Mouse (Mus musculus) liver, embryonic 14.5 days (tissue): ENCODE data around the gene Cc2d1a. TPM values are rescaled to one million over a fixed set of nuclear protein-coding genes. Genes with fewer than 3 reads are reported as not detected.
A peak's percentile ranks its signal among the peaks of the same experiment; 100 is the strongest.

ENCODE experiments used
- ATAC-seq: fragments of 200-750 bp; cut with Nextera tagmentation; 2 replicates; pipeline ENCODE4 v1.8.0; 2017; ENCODE audit warnings: moderate number of reproducible peaks, mild to moderate bottlenecking, moderate library complexity; ENCODE audit not compliant: insufficient read depth
- DNase-seq, 3 experiments: peaks; one replicate each; pipeline ENCODE4 v3.0.0-alpha.2; 2012 to 2013; ENCODE audit warnings: low read depth in 3 of 3, low spot score in 3 of 3
- H3K27ac ChIP-seq: fragments of 300-500 bp; sonication (generic); 2 replicates; pipeline ENCODE4 v1.5.1; 2014; ENCODE audit warnings: moderate library complexity, mild to moderate bottlenecking, control low read depth, inconsistent platforms
- H3K27me3 ChIP-seq: fragments of 300-500 bp; sonication (generic); 2 replicates; pipeline ENCODE4 v1.6.1; 2014; ENCODE audit warnings: mild to moderate bottlenecking, low read length, moderate library complexity; ENCODE audit not compliant: control insufficient read depth, insufficient read depth
- H3K36me3 ChIP-seq: fragments of 300-500 bp; sonication (generic); replicated peaks from 2 replicates; pipeline ENCODE4 v1.6.1; 2014; ENCODE audit warnings: low read depth; ENCODE audit not compliant: control insufficient read depth, insufficient read depth
- H3K4me1 ChIP-seq, 2 experiments: fragments of 200-500 bp in 1 of 2; fragments of 300-500 bp in 1 of 2; sonication (generic) in 1 of 2; replicated peaks; 2 replicates each; pipeline ENCODE4 v1.6.1; 2012 to 2014; ENCODE audit warnings: antibody characterized with exemption in 1 of 2, inconsistent platforms in 1 of 2, low read length in 1 of 2; ENCODE audit not compliant: control insufficient read depth in 2 of 2, insufficient read depth in 2 of 2
- H3K4me2 ChIP-seq: fragments of 300-500 bp; sonication (generic); 2 replicates; pipeline ENCODE4 v1.6.1; 2014; ENCODE audit warnings: low read depth, mild to moderate bottlenecking, control low read depth, moderate library complexity
- H3K4me3 ChIP-seq, 2 experiments: fragments of 200-500 bp in 1 of 2; fragments of 300-500 bp in 1 of 2; sonication (generic) in 1 of 2; 2 replicates each; pipeline ENCODE4 v1.5.1; 2012 to 2014; ENCODE audit warnings: low read depth in 2 of 2, low read length in 2 of 2, mild to moderate bottlenecking in 2 of 2, control low read depth in 1 of 2, inconsistent platforms in 1 of 2, moderate library complexity in 1 of 2; ENCODE audit not compliant: insufficient read depth in 1 of 2
- H3K9ac ChIP-seq: fragments of 300-500 bp; sonication (generic); replicated peaks from 2 replicates; pipeline ENCODE4 v1.6.1; 2014; ENCODE audit warnings: mild to moderate bottlenecking, control low read depth, moderate library complexity
- H3K9me3 ChIP-seq: fragments of 300-500 bp; sonication (generic); 2 replicates; pipeline ENCODE4 v1.6.1; 2016; ENCODE audit warnings: low read length, mixed read lengths; ENCODE audit not compliant: control insufficient read depth
- CTCF ChIP-seq: IDR thresholded peaks from 2 replicates; pipeline ENCODE4 v1.5.1; 2016; ENCODE audit warnings: antibody characterized with exemption, low read depth, control low read depth
- EP300 ChIP-seq: IDR thresholded peaks from 2 replicates; pipeline ENCODE4 v1.6.1; 2016; ENCODE audit warnings: antibody characterized with exemption, low read depth
- WGBS: fragments of 180-500 bp; shearing (Covaris S2); extraction: QIAGEN DNeasy Blood & Tissue Kit; methylation state at CpG from one replicate; pipeline ENCODE4 v1.1.7; 2014; ENCODE audit not compliant: insufficient replicate concordance; 5-methylcytosine and 5-hydroxymethylcytosine counted together
- polyA plus RNA-seq, 2 experiments: library from polyadenylated mRNA; depleted of rRNA in 1 of 2; stranded (reverse) in 1 of 2; unstranded in 1 of 2; fragments of >200 nt; fragmentation: Nextera tagmentation in 1 of 2; extraction: Ambion mirVana in 1 of 2; gene quantifications; 2 replicates each; pipeline versions ENCODE4 v1.2.1 to v1.2.3; 2012 to 2014

The Cc2d1a gene
- polyA plus RNA-seq, 2 experiments, result 2.3 to 3.4 TPM

- H3K9ac ChIP-seq, result no peak overlapping the region
Measured at GRCm38 (mm10) chr8:84179946-84180345, 32.2 kb upstream of the Cc2d1a start.

GRCm38 (mm10) chr8:84178592-84178991, 30.9 kb upstream of the Cc2d1a start:
- Histone ChIP-seq H3K4me2 (no peak overlapping the region), H3K27me3 (peaks cover 10% of the 10 kb centered on the region), H3K4me1 (peaks cover 0 to 11% of the 10 kb centered on the region in 2 experiments; a peak in 2 of 4 replicates), H3K4me3 (no peak overlapping the region), H3K9ac (no peak overlapping the region), H3K27ac (no peak overlapping the region), H3K36me3 (no peaks in the 10 kb centered on the region), H3K9me3 (no peaks in the 10 kb centered on the region)
- ATAC-seq, result no peak
- TF ChIP-seq CTCF (no peak), EP300 (no peak)
- DNase-seq, result no peak
- WGBS, result 72% methylated on average over 8 of the region's 8 CpGs

More at GRCm38 (mm10) chr8:84179946-84180345, 32.2 kb upstream of the Cc2d1a start:
- Histone ChIP-seq H3K27ac (no peak overlapping the region), H3K4me3 (no peak overlapping the region), H3K27me3 (peaks cover 23% of the 10 kb centered on the region), H3K9me3 (no peaks in the 10 kb centered on the region), H3K36me3 (no peaks in the 10 kb centered on the region), H3K4me2 (no peak overlapping the region), H3K4me1 (peaks cover 0 to 12% of the 10 kb centered on the region in 2 experiments; a peak in 2 of 4 replicates)
- DNase-seq (no peak), ATAC-seq (no peak)
- TF ChIP-seq CTCF (no peak), EP300 (no peak)
- WGBS, result 42% methylated on average over 4 of the region's 4 CpGs

- no peaks in the 10 kb centered on the region for H3K36me3 ChIP-seq
- no peak overlapping the region for H3K4me3 ChIP-seq
- H3K27ac ChIP-seq, result no peak overlapping the region
- no peak overlapping the region for H3K9ac ChIP-seq
- TF ChIP-seq CTCF (no peak), EP300 (no peak)
- WGBS, result 62% methylated on average over 3 of the region's 3 CpGs
- H3K4me1 ChIP-seq, result peaks cover 0 to 6% of the 10 kb centered on the region in 2 experiments; a peak in 2 of 4 replicates
- ATAC-seq (no peak), DNase-seq (no peak)
- no peaks in the 10 kb centered on the region for H3K9me3 ChIP-seq
- no peak overlapping the region for H3K4me2 ChIP-seq
- H3K27me3 ChIP-seq, result no peaks in the 10 kb centered on the region
Measured at GRCm38 (mm10) chr8:84177405-84177804, 29.7 kb upstream of the Cc2d1a start.

- H3K27ac ChIP-seq, result no peak overlapping the region
- H3K9ac ChIP-seq, result no peak overlapping the region
- 18% methylated on average over 3 of the region's 3 CpGs for WGBS
- no peak overlapping the region for H3K4me3 ChIP-seq
- no peak overlapping the region for H3K4me2 ChIP-seq
- no peak for ATAC-seq
- H3K27me3 ChIP-seq, result no peaks in the 10 kb centered on the region
- DNase-seq, result no peak
- H3K4me1 ChIP-seq, result peaks cover 0 to 6% of the 10 kb centered on the region in 2 experiments; a peak in 2 of 4 replicates
- TF ChIP-seq CTCF, result no peak
- TF ChIP-seq EP300, result no peak
- no peaks in the 10 kb centered on the region for H3K36me3 ChIP-seq
- H3K9me3 ChIP-seq, result no peaks in the 10 kb centered on the region
Measured at GRCm38 (mm10) chr8:84176560-84176959, 28.8 kb upstream of the Cc2d1a start.

DNA sequence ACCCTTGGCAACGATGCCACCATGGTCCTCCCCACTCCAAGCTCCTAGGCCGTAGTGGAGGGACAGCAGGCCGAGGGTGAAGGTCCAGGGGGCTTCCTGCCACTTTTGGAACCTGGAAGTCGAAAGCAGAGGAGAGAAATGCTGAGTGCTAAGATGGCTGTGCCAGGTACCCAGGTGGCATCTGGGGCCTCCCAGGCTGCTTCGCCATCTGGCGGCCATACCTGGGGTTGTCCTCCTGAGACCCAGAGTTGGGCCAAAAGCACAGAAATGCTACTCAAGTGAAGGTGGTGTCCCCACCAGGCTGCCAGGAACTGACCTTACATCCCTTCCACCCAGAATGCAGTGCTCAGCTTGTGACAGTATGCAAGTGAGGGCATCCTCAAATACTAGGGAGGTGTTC, 26.1 kb upstream of the Cc2d1a start:
- 62% methylated on average over 6 of the region's 6 CpGs for WGBS
- no peak overlapping the region for H3K27ac ChIP-seq
- no peaks in the 10 kb centered on the region for H3K27me3 ChIP-seq
- no peak for DNase-seq
- TF ChIP-seq EP300, result no peak
- peak; percentile 60 for TF ChIP-seq CTCF
- H3K36me3 ChIP-seq, result no peaks in the 10 kb centered on the region
- H3K9ac ChIP-seq, result no peak overlapping the region
- H3K9me3 ChIP-seq, result no peaks in the 10 kb centered on the region
- no peak for ATAC-seq
- H3K4me1 ChIP-seq, result no peaks in the 10 kb centered on the region
- H3K4me2 ChIP-seq, result no peak overlapping the region
- H3K4me3 ChIP-seq, result no peak overlapping the region
